Mouse (Mus musculus) midbrain, embryonic 15.5 days (tissue): Measurements from ENCODE around the gene Pigl. TPM values are rescaled to one million over a fixed set of nuclear protein-coding genes. Genes with fewer than 3 reads are reported as not detected.
"Not testable (repeated sequence)": the region's sequence is repeated elsewhere in the genome, so short reads cannot be mapped to it uniquely, and the experiment has no call there.

ENCODE experiments used
- ATAC-seq: fragments of 200-750 bp; cut with Nextera tagmentation; replicated peaks from 2 replicates; pipeline ENCODE4 v1.8.0; 2017; ENCODE audit warnings: moderate TSS enrichment
- H3K27ac ChIP-seq: fragments of 300-500 bp; sonication (generic); 2 replicates; pipeline ENCODE4 v1.5.1; 2015; ENCODE audit warnings: mild to moderate bottlenecking, inconsistent platforms
- H3K27me3 ChIP-seq: fragments of 300-500 bp; sonication (generic); replicated peaks from 2 replicates; pipeline ENCODE4 v1.6.1; 2015; ENCODE audit warnings: inconsistent platforms
- H3K36me3 ChIP-seq: fragments of 300-500 bp; sonication (generic); replicated peaks from 2 replicates; pipeline ENCODE4 v1.6.1; 2015; ENCODE audit warnings: inconsistent platforms
- H3K4me1 ChIP-seq: fragments of 300-500 bp; sonication (generic); 2 replicates; pipeline ENCODE4 v1.6.1; 2015; ENCODE audit warnings: inconsistent platforms
- H3K4me2 ChIP-seq: fragments of 300-500 bp; sonication (generic); 2 replicates; pipeline ENCODE4 v1.6.1; 2015; ENCODE audit warnings: inconsistent platforms, mild to moderate bottlenecking, moderate library complexity
- H3K4me3 ChIP-seq: fragments of 300-500 bp; sonication (generic); 2 replicates; pipeline ENCODE4 v1.5.1; 2015; ENCODE audit warnings: mild to moderate bottlenecking, inconsistent platforms
- H3K9ac ChIP-seq: fragments of 300-500 bp; sonication (generic); 2 replicates; pipeline ENCODE4 v1.6.1; 2015; ENCODE audit warnings: mild to moderate bottlenecking, inconsistent platforms
- H3K9me3 ChIP-seq: fragments of 300-500 bp; sonication (generic); 2 replicates; pipeline ENCODE4 v1.6.1; 2016; ENCODE audit warnings: inconsistent platforms
- whole genome bisulfite sequencing: fragments of 180-500 bp; shearing (Covaris S2); methylation state at CpG from one replicate; pipeline ENCODE4 v1.1.7; 2015; ENCODE audit warnings: mixed read lengths; 5-methylcytosine and 5-hydroxymethylcytosine counted together
- polyA plus RNA-seq: library from polyadenylated mRNA; unstranded; fragments of >200 nt; fragmentation: Nextera tagmentation; extraction: Ambion mirVana; gene quantifications from 2 replicates; pipeline ENCODE4 v1.2.1, GENCODE M21; 2015

The Pigl gene
- polyA plus RNA-seq, 1 experiment from 2014 or later: 8.6 TPM

- H3K9ac ChIP-seq: peak overlapping the region; percentile 94
- no peaks in the 10 kb centered on the region for H3K27me3 ChIP-seq
- H3K36me3 ChIP-seq: no peaks in the 10 kb centered on the region
- H3K27ac ChIP-seq: peak overlapping the region; percentile 97
- peak; percentile 83 for ATAC-seq
- H3K4me3 ChIP-seq: peak overlapping the region; percentile 79
- under 1% methylated on average over 42 of the region's 42 CpGs for WGBS
- H3K9me3 ChIP-seq: no peaks in the 10 kb centered on the region
- H3K4me1 ChIP-seq: peaks cover 24% of the 10 kb centered on the region
- peak overlapping the region; percentile 87 for H3K4me2 ChIP-seq
Measured at GRCm38 (mm10) chr11:62456483-62457172, 1.6 kb upstream of the Pigl start.

GRCm38 (mm10) chr11:62457241-62457890 is 894 bp upstream of the Pigl start:
- Histone ChIP-seq H3K27me3 (no peaks in the 10 kb centered on the region), H3K9me3 (no peaks in the 10 kb centered on the region), H3K36me3 (no peaks in the 10 kb centered on the region), H3K4me2 (peak overlapping the region; percentile 87), H3K9ac (peak overlapping the region; percentile 94), H3K4me1 (peaks cover 24% of the 10 kb centered on the region), H3K27ac (peak overlapping the region; percentile 97), H3K4me3 (peak overlapping the region; percentile 79)
- WGBS: under 1% methylated on average over 70 of the region's 73 CpGs
- peak; percentile 96 for ATAC-seq

- no peaks in the 10 kb centered on the region for H3K36me3 ChIP-seq
- no peaks in the 10 kb centered on the region for H3K9me3 ChIP-seq
- peak overlapping the region; percentile 94 for H3K9ac ChIP-seq
- H3K4me2 ChIP-seq: peak overlapping the region; percentile 87
- ATAC-seq: no peak
- peak overlapping the region; percentile 97 for H3K27ac ChIP-seq
- no peaks in the 10 kb centered on the region for H3K27me3 ChIP-seq
- peak overlapping the region; percentile 79 for H3K4me3 ChIP-seq
- under 1% methylated on average over 18 of the region's 18 CpGs for WGBS
- H3K4me1 ChIP-seq: peaks cover 24% of the 10 kb centered on the region
Measured at GRCm38 (mm10) chr11:62457891-62458270, 379 bp upstream of the Pigl start.

GRCm38 (mm10) chr11:62458780-62459179 is 520 bp downstream of the Pigl start:
- Histone ChIP-seq H3K4me3 (peak overlapping the region; percentile 79), H3K27ac (peak overlapping the region; percentile 97), H3K4me1 (peaks cover 21% of the 10 kb centered on the region), H3K4me2 (peak overlapping the region; percentile 87), H3K36me3 (no peaks in the 10 kb centered on the region), H3K27me3 (no peaks in the 10 kb centered on the region), H3K9ac (peak overlapping the region; percentile 94), H3K9me3 (no peaks in the 10 kb centered on the region)
- no peak for ATAC-seq
- WGBS: 2% methylated on average over 9 of the region's 9 CpGs

- H3K9ac ChIP-seq, H3K27me3 ChIP-seq, H3K27ac ChIP-seq, H3K36me3 ChIP-seq, ATAC-seq, H3K4me3 ChIP-seq, H3K4me2 ChIP-seq, H3K4me1 ChIP-seq, H3K9me3 ChIP-seq: not testable (repeated sequence)
- 98% methylated on average over 1 of the region's 1 CpGs for WGBS
Measured at GRCm38 (mm10) chr11:62462529-62462928, 4.3 kb downstream of the Pigl start.

- H3K27me3 ChIP-seq: no peaks in the 10 kb centered on the region
- no peak overlapping the region for H3K9ac ChIP-seq
- no peak overlapping the region for H3K4me2 ChIP-seq
- no peak for ATAC-seq
- H3K4me1 ChIP-seq: peaks cover 9% of the 10 kb centered on the region; the same call in 1 of the 2 replicates
- WGBS: 55% methylated on average over 2 of the region's 2 CpGs
- H3K36me3 ChIP-seq: no peaks in the 10 kb centered on the region
- H3K4me3 ChIP-seq: no peak overlapping the region
- H3K27ac ChIP-seq: no peak overlapping the region
- no peaks in the 10 kb centered on the region for H3K9me3 ChIP-seq
Measured at GRCm38 (mm10) chr11:62463225-62463915, 5.1 kb downstream of the Pigl start.

GRCm38 (mm10) chr11:62464696-62465095 is 6.4 kb downstream of the Pigl start:
- Histone ChIP-seq H3K27me3 (no peaks in the 10 kb centered on the region), H3K9ac (no peak overlapping the region), H3K4me2 (no peak overlapping the region), H3K4me3 (no peak overlapping the region), H3K36me3 (no peaks in the 10 kb centered on the region), H3K27ac (no peak overlapping the region), H3K9me3 (no peaks in the 10 kb centered on the region), H3K4me1 (no peaks in the 10 kb centered on the region)
- WGBS: 95% methylated on average over 3 of the region's 3 CpGs
- no peak for ATAC-seq

- Histone ChIP-seq H3K4me3 (no peak overlapping the region), H3K9me3 (no peaks in the 10 kb centered on the region), H3K36me3 (no peaks in the 10 kb centered on the region), H3K4me1 (no peaks in the 10 kb centered on the region), H3K4me2 (no peak overlapping the region), H3K9ac (no peak overlapping the region), H3K27me3 (no peaks in the 10 kb centered on the region), H3K27ac (no peak overlapping the region)
- WGBS: 90% methylated on average over 3 of the region's 3 CpGs
- no peak for ATAC-seq
Measured at GRCm38 (mm10) chr11:62465849-62466248, 7.6 kb downstream of the Pigl start.

GRCm38 (mm10) chr11:62466546-62466945 is 8.3 kb downstream of the Pigl start:
- Histone ChIP-seq H3K4me2 (no peak overlapping the region), H3K4me3 (no peak overlapping the region), H3K4me1 (no peaks in the 10 kb centered on the region), H3K27ac (no peak overlapping the region), H3K9me3 (no peaks in the 10 kb centered on the region), H3K27me3 (no peaks in the 10 kb centered on the region), H3K36me3 (no peaks in the 10 kb centered on the region), H3K9ac (no peak overlapping the region)
- 90% methylated on average over 3 of the region's 3 CpGs for WGBS
- no peak for ATAC-seq

- not testable (repeated sequence) for ATAC-seq, H3K36me3 ChIP-seq, H3K4me1 ChIP-seq, H3K27ac ChIP-seq, H3K4me2 ChIP-seq, H3K9ac ChIP-seq, H3K27me3 ChIP-seq, H3K9me3 ChIP-seq, H3K4me3 ChIP-seq
Measured at GRCm38 (mm10) chr11:62467289-62467688, 9.0 kb downstream of the Pigl start.

GRCm38 (mm10) chr11:62470451-62470850 is 12.2 kb downstream of the Pigl start:
- Histone ChIP-seq H3K9me3 (no peaks in the 10 kb centered on the region), H3K4me3 (no peak overlapping the region), H3K27me3 (no peaks in the 10 kb centered on the region), H3K4me1 (no peaks in the 10 kb centered on the region), H3K9ac (no peak overlapping the region), H3K27ac (no peak overlapping the region), H3K4me2 (no peak overlapping the region), H3K36me3 (no peaks in the 10 kb centered on the region)
- WGBS: 95% methylated on average over 6 of the region's 6 CpGs
- no peak for ATAC-seq

- Histone ChIP-seq H3K27me3 (no peaks in the 10 kb centered on the region), H3K36me3 (no peaks in the 10 kb centered on the region), H3K9me3 (no peaks in the 10 kb centered on the region), H3K4me2 (no peak overlapping the region), H3K9ac (no peak overlapping the region), H3K4me1 (no peaks in the 10 kb centered on the region), H3K4me3 (no peak overlapping the region), H3K27ac (no peak overlapping the region)
- ATAC-seq: no peak
- WGBS: 96% methylated on average over 5 of the region's 5 CpGs
Measured at GRCm38 (mm10) chr11:62473516-62473915, 15.3 kb downstream of the Pigl start.
